Mouse (Mus musculus): Measurements from ENCODE around the gene BC061212. TPM values are rescaled to one million over a fixed set of nuclear protein-coding genes. Genes with fewer than 3 reads are reported as not detected.
"Not testable (repeated sequence)": the region's sequence is repeated elsewhere in the genome, so short reads cannot be mapped to it uniquely, and the experiment has no call there.

The BC061212 gene
- not detected in 2 replicates for polyA plus RNA-seq (2016; fragmentation: Nextera tagmentation; extraction: Ambion mirVana)

DNA sequence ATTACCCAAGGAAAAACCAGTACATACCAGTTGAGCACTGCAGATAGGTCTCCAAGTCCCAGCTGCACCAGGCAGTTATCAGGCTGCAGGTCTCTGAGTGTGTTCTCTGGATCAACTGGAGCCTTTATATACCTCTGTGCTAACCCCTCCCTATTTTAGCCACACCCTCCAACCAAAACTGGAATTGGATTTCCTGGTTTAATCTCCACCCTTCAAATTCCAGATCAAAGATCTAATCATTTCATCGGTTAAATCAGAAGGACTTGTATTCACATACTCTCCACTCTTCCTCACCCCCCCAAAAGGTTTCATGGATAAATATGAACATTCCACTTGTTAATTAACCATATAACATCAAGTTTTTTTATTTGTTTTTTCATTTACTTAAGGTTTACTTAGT, at the start of gene BC061212:
TSS of gene BC061212 (minus strand) at position 101 of the 400 bp plus-strand sequence.
- no CpG with 5 or more reads among the region's 1 CpGs for WGBS
- H3K4me3 ChIP-seq; H3K4me1 ChIP-seq; H3K9me3 ChIP-seq (replicated peaks); H3K27me3 ChIP-seq (ENCODE audit: low read depth, poor library complexity, severe bottlenecking); H3K36me3 ChIP-seq; DNase-seq (ENCODE audit: low spot score); H3K27ac ChIP-seq: not testable (repeated sequence)

DNA sequence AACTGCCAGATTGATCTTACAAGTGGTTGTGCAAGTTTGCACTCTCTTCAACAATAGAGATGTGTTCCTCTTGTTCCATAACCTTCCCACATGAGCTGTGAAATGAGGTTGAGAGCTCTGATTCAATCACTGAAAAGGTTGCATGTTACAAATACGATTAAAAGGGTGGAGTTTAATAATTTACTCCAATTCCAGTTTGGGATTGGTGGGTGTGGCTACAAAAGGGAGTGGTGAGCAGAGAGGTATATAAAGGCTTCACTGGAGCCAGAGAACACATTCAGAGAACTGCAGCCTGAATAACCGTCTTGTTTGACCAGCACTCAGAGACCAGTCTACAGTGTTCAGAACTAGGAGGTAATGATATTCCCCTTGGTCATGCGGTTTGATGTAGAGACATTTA, 5.7 kb upstream of the BC061212 start, which contains the start of gene Gm6351:
TSS of gene Gm6351 (plus strand) at position 301 of the 400 bp plus-strand sequence.
- WGBS: no CpG with 5 or more reads among the region's 3 CpGs
- H3K27ac ChIP-seq; H3K27me3 ChIP-seq (ENCODE audit: low read depth, poor library complexity, severe bottlenecking); DNase-seq (ENCODE audit: low spot score); H3K36me3 ChIP-seq; H3K4me1 ChIP-seq; H3K9me3 ChIP-seq (replicated peaks); H3K4me3 ChIP-seq: not testable (repeated sequence)

Other genes with a start within 250 kb of the BC061212 start
- not detected in 2 replicates for gene Gm7792, start 226.8 kb downstream of the BC061212 start, polyA plus RNA-seq (2016; fragmentation: Nextera tagmentation; extraction: Ambion mirVana)
- gene Gm16429, start 141.5 kb downstream of the BC061212 start, polyA plus RNA-seq (2016; fragmentation: Nextera tagmentation; extraction: Ambion mirVana): not detected in 2 replicates
- gene Gm6351, start 5.8 kb upstream of the BC061212 start, polyA plus RNA-seq (2016; fragmentation: Nextera tagmentation; extraction: Ambion mirVana): not detected in 2 replicates
- gene Gm3106, start 147.5 kb upstream of the BC061212 start, polyA plus RNA-seq (2016; fragmentation: Nextera tagmentation; extraction: Ambion mirVana): not detected in 2 replicates
- gene A430089I19Rik, start 236.3 kb upstream of the BC061212 start, polyA plus RNA-seq (2016; fragmentation: Nextera tagmentation; extraction: Ambion mirVana): 0.09 TPM in 1 of 2 replicates, not detected in the other
- not detected in 2 replicates for gene Gm6502, start 243.9 kb upstream of the BC061212 start, polyA plus RNA-seq (2016; fragmentation: Nextera tagmentation; extraction: Ambion mirVana)

All from limb, embryonic 10.5 days (tissue).